Mouse (Mus musculus): ENCODE measurements at regions not wholly inside any gene's neighbourhood (a gene's known extent, or its start where the extent isn't known, plus 50 kb on each side); places are given as distances from the start of the nearest gene placed in this dataset.

- 84% methylated on average over 1 of the region's 1 CpGs for WGBS
- H3K27me3 ChIP-seq (ENCODE audit: low read depth, poor library complexity, severe bottlenecking): no peaks in the 10 kb centered on the region
- no peaks in the 10 kb centered on the region for H3K36me3 ChIP-seq
- H3K4me3 ChIP-seq: no peak overlapping the region
- no peaks in the 10 kb centered on the region for H3K9me3 ChIP-seq (replicated peaks)
- no peaks in the 10 kb centered on the region for H3K4me1 ChIP-seq
- H3K27ac ChIP-seq (replicated peaks): no peak overlapping the region
- DNase-seq (ENCODE audit: low spot score): no peak
These were observed 1721.6 kb downstream of the Grik2 start for GRCm38 (mm10) chr10:48066986-48067385.

DNA sequence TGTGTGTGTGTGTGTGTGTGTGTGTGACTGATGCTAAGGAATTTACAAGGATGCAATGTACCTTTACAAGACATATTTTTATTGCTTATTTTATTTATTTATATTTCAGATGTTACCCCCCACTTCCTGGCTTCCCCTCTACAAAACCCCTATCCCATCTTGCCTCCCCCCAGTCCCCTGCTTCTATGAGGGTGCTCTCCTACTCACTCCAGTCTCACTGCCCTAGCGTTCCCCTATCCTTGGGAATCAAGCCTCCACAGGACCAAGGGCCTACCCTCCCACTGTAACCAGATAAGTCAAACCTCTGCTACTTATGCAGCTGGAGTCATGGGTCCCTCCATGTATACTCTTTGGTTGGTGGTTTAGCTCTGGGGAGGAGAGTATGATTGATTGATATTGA lies 1761.3 kb downstream of the Grik2 start:
- DNase-seq (ENCODE audit: low spot score): no peak
- Histone ChIP-seq H3K27me3 (ENCODE audit: low read depth, poor library complexity, severe bottlenecking) (no peaks in the 10 kb centered on the region), H3K4me1 (no peaks in the 10 kb centered on the region), H3K27ac (replicated peaks) (no peak overlapping the region), H3K4me3 (no peak overlapping the region), H3K9me3 (replicated peaks) (no peaks in the 10 kb centered on the region), H3K36me3 (no peaks in the 10 kb centered on the region)
- WGBS: 75% methylated on average over 1 of the region's 1 CpGs

GRCm38 (mm10) chr10:47991328-47992044 lies 1797.1 kb downstream of the Grik2 start:
- no peak overlapping the region for H3K4me3 ChIP-seq
- no peaks in the 10 kb centered on the region for H3K27me3 ChIP-seq (ENCODE audit: low read depth, poor library complexity, severe bottlenecking)
- 44% methylated on average over 4 of the region's 4 CpGs for WGBS
- peaks cover 15% of the 10 kb centered on the region for H3K4me1 ChIP-seq
- 0 out of 2 replicates have a peak overlapping the region, but pooled peaks have one; percentile 23 for H3K27ac ChIP-seq (replicated peaks)
- H3K36me3 ChIP-seq: no peaks in the 10 kb centered on the region
- no peak for DNase-seq (ENCODE audit: low spot score)
- H3K9me3 ChIP-seq (replicated peaks): no peaks in the 10 kb centered on the region

- H3K4me3 ChIP-seq: no peak overlapping the region
- no peaks in the 10 kb centered on the region for H3K36me3 ChIP-seq
- no peak overlapping the region for H3K27ac ChIP-seq (replicated peaks)
- no peak for DNase-seq (ENCODE audit: low spot score)
- no peaks in the 10 kb centered on the region for H3K9me3 ChIP-seq (replicated peaks)
- no peaks in the 10 kb centered on the region for H3K27me3 ChIP-seq (ENCODE audit: low read depth, poor library complexity, severe bottlenecking)
- no peaks in the 10 kb centered on the region for H3K4me1 ChIP-seq
These were observed 1809.5 kb downstream of the Grik2 start for GRCm38 (mm10) chr10:47979028-47979427.
